Mouse (Mus musculus): ENCODE data around the gene Mgat4e.

The Mgat4e gene

DNA sequence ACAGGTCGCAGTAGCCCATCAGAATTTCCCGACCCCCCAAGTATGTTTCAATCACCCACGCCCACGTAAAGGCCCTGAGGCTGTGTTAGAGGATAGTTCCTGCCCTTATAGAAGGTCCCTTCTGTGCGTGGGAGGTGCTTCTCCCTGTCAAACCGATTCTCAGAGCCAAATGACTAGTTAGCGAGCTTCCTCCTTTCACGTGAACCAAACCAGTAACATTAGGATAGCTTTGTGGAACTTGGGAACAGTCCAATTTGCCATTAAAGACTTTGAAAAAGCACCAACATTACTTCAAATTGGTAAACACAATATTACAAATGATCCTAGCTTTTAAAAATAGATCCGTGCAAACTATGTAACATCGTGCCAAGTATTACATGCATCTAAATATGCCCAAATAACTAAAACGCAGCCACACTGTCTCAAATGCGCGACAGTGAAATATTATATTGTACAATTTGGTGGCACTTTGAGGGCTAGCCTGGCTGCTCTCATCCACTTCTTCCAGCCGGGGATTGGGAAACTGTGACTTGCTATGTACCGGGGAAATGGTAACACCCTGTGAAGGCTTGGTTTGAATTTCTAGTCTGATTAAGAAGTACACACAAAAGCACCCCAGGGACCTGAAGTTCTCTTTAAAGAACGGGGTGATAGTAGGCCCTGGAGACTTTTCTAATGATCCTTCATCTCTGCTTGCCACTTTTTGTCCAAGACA lies 35.4 kb downstream of the Mgat4e start:
- in situ Hi-C loops (cut with MboI, MseI): loop anchor here (10.0 kb wide), 1 partner anchor 1489 kb away; no protein-coding TSS in a partner anchor

GRCm38 (mm10) chr1:134513312-134513860 lies 36.1 kb downstream of the Mgat4e start:
- in situ Hi-C loops (cut with MboI, MseI): loop anchor here (10.0 kb wide), 1 partner anchor 1489 kb away; no protein-coding TSS in a partner anchor

DNA sequence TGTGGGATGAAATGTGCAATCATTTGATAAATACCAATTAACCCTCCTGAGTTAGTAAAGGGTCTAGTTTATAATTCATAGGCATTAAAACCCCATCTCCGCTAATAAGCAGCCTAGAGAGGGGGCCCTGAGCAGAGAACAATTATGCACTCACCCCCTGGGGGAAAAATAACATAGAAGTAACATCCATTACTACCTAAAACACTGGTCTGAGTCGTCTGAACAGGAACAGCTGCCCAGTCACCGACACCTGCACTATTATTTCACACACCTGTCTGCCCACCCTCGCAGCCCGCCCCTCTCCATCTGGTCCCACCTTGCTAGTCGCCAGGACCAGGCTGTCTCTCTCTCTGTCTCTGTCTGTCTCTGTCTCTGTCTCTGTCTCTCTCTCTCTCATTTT lies 36.9 kb downstream of the Mgat4e start:
- in situ Hi-C loops (cut with MboI, MseI): loop anchor here (10.0 kb wide), 1 partner anchor 1488 kb away; no protein-coding TSS in a partner anchor

DNA sequence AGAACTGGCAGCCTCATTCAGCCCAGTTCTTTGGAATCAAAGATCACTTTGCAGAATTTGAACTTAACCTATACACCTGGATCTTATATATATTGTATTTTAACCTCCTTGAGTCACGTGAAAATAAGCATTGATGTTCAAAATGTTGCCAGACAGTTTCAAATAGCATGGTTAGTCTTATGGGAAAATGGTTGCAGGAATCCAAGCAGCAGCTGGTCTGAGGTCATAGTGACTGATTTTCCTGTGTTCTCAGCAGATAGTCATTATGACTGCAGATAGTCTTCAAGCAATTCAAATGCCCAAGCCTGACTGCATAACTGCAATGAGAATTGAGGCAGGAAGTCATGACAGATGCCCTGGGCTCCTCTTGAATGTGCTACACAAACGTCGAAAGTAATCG lies 37.3 kb downstream of the Mgat4e start:
- in situ Hi-C loops (cut with MboI, MseI): loop anchor here (10.0 kb wide), 1 partner anchor 1487 kb away; no protein-coding TSS in a partner anchor

GRCm38 (mm10) chr1:134510018-134510417 lies 39.5 kb downstream of the Mgat4e start:
- in situ Hi-C loops (cut with MboI, MseI): loop anchor here (10.0 kb wide), 1 partner anchor 1485 kb away; no protein-coding TSS in a partner anchor

- in situ Hi-C loops (cut with MboI, MseI): no loop called here
These were observed 43.3 kb downstream of the Mgat4e start for GRCm38 (mm10) chr1:134506201-134506600.

DNA sequence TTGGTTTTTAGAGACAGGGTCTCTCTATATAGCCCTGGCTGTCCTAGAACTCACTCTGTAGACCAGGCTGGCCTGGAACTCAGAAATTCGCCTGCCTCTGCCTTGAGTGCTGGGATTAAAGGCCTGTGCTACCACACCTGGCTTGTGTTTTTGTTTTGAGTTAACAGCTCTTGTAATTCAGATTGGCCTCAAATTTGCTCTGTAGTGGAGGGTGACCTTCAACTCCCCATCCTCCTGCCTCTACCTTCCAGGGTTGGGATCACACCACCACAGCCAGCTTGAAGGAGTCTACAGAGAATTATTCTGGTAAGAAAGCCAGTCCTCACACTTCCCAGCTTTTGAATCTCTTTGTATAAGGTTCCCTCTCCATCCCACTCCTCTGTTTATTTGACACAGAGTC lies 48.6 kb downstream of the Mgat4e start:
- in situ Hi-C loops (cut with MboI, MseI): no loop called here

- in situ Hi-C loops (cut with MboI, MseI): no loop called here
These were observed 53.5 kb downstream of the Mgat4e start for GRCm38 (mm10) chr1:134495991-134496390.

GRCm38 (mm10) chr1:134495216-134495539 lies 54.3 kb downstream of the Mgat4e start:
- in situ Hi-C loops (cut with MboI, MseI): no loop called here

DNA sequence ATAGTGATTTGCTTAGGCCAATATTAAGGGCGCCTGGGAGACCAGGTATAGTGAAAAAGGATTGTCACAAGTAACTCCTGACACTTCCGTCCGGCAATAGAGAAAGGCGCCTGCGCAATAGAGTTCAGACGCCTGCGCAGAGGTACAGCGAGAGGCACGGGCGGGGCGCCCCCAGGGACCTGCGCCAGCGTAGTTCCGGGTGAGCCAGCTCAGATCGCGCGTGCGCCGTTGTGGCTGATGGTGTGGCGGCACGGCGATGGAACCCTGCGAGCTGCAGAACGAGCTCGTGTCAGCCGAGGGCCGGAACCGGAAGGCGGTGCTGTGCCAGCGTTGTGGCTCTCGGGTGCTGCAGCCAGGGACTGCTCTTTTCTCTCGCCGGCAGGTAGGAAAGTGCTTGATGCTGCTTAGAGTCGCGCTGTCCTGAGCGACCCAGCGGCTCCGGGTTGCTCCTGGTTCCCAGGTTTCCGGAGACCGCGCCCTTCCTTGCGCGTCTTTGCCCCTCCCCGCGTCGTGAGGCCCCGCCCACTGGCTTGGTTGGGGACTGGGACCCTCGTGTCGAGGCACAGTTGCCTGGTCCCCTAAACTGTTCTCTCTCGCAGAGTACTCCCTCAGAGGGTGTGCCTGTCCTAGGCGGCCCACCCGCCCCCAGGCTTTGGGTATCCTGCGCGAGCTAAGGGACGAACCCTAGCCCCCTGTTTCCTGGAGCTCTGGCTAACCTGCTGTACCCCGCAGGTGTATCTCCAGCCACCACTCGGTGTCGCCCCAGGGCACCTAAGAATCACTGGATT lies 54.9 kb downstream of the Mgat4e start, which contains the start of gene Rabif:
Gene Rabif, plus strand, starts transcription at position 221 of the 788 bp plus-strand sequence.
- in situ Hi-C loops (cut with MboI, MseI): no loop called here

DNA sequence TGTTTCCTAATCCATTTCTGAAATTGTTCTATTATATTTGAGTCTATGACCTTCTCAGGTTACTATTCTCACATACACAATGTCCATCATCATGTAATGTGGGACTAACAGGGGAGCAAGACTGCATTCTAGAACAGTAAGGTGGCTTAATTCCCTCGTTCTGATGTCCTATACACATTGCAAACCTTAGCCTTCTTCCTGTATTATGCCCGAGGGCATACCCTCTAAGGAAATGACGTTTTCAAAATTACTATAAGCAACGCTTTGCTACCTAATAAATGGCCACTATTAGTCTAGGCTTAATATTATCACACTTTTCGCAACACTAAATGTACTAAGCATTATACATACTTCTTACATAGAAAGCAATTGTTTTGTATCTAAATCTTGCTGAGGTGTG lies 55.5 kb downstream of the Mgat4e start:
- in situ Hi-C loops (cut with MboI, MseI): no loop called here

DNA sequence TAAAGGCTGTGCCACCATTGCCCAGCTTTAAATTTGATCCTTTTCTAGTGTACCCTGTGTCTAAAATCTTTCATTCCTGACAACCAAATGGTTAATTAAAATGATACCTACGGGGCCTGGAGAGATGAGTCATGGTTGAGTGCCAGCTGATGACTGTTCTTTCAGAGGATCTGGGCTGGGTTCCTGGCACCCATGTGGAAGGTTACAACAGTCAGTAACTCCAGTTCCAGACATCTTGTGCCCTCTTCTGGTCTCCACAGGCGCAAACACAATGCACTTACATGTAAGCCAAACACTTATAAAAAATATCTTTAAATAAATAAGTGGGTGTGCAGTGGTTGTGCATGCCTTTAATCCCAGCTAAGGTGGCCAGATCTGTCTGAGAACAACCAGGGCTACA lies 56.0 kb downstream of the Mgat4e start:
- in situ Hi-C loops (cut with MboI, MseI): no loop called here

GRCm38 (mm10) chr1:134492276-134492675 lies 57.2 kb downstream of the Mgat4e start:
- in situ Hi-C loops (cut with MboI, MseI): no loop called here
